Mouse (Mus musculus) erythroid progenitor cell, adult 5-6 weeks (primary cell): Measurements from ENCODE around the gene Sox2. TPM values are rescaled to one million over a fixed set of nuclear protein-coding genes. Genes with fewer than 3 reads are reported as not detected.

Experiments
- ATAC-seq: replicated peaks from 2 replicates; pipeline ENCODE4 v1.8.0; 2016; ENCODE audit warnings: moderate number of reproducible peaks, mild to moderate bottlenecking, moderate TSS enrichment, inconsistent platforms; ENCODE audit not compliant: poor library complexity, low FRiP score, severe bottlenecking
- total RNA-seq, 2 experiments: library from RNA; stranded (forward) in 1 of 2; stranded (reverse) in 1 of 2; fragments of 150-400 nt in 1 of 2; fragments of 186-747, 209-891 nt in 1 of 2; gene quantifications; 2 replicates each; pipeline versions ENCODE4 v1.2.3 to v1.2.4; 2015 to 2017; ENCODE audit warnings: low replicate concordance in 2 of 2

Sox2 gene
- total RNA-seq (2015; ENCODE audit: low replicate concordance) (not detected in 2 replicates), total RNA-seq (2017; ENCODE audit: low replicate concordance) (not detected in 2 replicates)

- no peak for ATAC-seq
Measured at GRCm38 (mm10) chr3:34649726-34650620, at the start of gene Sox2. Gene Sox2, plus strand, starts transcription at chr3:34650405.

- ATAC-seq = no peak
Measured at GRCm38 (mm10) chr3:34601116-34601515, 49.1 kb upstream of the Sox2 start.

DNA sequence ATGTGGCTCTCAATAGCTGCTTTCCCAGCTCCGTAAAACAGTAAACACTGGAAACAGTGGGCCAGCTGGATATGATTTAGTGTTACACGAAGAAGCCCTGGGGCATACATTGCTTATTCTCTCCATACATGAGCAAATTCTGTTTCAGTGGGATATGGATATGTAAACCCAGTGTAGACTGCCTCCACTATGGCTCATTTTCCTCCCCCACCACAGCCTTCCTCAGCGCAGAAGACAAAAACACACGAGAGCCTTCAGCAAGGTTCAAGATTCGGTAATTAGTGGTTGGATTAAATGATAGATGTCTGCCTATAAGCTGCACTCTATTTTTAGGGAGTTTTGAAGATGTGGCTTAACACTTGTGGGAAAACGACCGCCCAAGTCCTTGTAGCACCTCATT is 36.1 kb upstream of the Sox2 start:
- no peak for ATAC-seq

GRCm38 (mm10) chr3:34615526-34615925 is 34.7 kb upstream of the Sox2 start:
- ATAC-seq = no peak

GRCm38 (mm10) chr3:34618934-34619333 is 31.3 kb upstream of the Sox2 start:
- ATAC-seq = no peak

GRCm38 (mm10) chr3:34620121-34620520 is 30.1 kb upstream of the Sox2 start:
- ATAC-seq = no peak

GRCm38 (mm10) chr3:34624721-34625270 is 25.4 kb upstream of the Sox2 start:
- ATAC-seq = no peak

DNA sequence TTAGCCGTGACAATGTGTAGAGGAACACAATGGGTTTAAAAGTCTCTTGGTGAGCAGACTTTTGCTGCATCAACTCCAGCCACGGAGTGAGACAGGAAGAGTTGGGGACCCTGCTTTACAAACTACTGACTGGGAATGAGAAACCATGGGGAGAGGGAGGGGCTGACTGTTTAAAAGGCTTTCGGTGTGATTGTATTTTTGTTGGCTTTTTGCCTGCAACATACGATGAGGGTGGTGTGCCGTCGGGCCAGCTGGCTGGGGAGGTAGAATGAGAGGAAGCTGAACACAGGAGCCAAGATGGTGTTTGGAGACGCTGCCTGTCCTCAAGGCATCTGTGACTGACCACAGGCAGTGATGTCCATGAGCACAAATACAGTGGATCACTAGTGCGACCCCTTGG is 23.7 kb upstream of the Sox2 start:
- ATAC-seq = no peak

GRCm38 (mm10) chr3:34630031-34630430 is 20.2 kb upstream of the Sox2 start:
- ATAC-seq = no peak

- ATAC-seq = no peak
Measured at GRCm38 (mm10) chr3:34630736-34631135, 19.5 kb upstream of the Sox2 start.

DNA sequence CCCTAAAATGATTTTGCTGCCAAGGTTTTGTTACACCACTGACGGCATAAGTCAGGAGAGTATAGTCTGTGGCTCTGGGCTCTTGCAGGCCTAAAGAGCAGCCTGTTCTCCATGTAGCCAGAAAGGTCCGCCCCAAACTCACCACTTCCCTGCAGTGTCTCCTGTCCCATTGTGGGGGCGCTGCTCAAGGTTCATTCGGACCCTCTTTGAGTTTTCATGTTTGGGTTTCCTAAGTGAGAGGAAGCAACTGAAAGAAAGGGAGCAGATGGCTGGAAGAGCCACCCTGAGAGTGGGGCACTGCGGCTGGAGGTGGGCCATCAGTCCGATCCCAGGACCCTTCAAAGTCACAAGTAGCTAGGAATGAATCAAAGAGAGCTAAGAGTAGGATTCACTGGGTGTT is 13.2 kb upstream of the Sox2 start:
- ATAC-seq = no peak

DNA sequence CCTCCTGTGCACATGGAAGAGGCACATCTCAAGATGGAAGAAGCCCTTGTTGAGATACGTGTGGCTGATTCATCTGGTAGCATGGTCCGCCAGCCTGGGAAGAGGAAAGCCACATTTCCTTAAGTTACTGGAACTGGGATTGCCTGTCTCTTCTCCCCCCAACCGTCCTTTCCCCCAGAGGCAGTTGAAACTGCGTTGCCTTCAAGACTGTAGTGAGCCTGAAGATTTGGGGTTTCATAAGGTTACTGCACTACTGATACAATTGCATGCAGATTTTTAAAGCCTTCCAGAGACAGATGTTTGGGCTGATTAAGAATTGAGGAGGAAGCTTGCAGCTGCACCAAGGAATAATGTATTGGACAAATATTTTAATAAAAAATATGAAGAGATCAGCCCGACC is 12.7 kb upstream of the Sox2 start:
- ATAC-seq = no peak

DNA sequence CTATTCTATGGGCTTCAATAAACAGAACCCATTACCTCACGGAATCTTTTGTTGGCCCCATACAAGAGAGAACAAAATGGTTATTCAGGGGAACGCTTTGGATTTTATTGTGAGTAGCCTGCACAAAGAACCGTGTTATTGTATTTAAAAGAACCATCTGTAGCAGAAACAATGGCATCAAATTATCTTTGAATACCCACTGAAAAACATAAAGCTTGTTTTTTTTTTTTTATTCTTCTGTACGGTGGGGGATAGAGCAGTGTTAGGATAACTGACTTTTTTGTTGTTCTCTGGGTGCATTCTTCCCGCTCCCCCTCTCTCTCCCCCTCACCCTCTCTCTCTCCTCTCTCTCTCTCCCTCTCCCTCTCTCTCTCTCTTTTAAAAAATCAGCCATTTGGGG is 12.3 kb upstream of the Sox2 start:
- no peak for ATAC-seq

- ATAC-seq = no peak
Measured at GRCm38 (mm10) chr3:34638344-34638743, 11.9 kb upstream of the Sox2 start.

DNA sequence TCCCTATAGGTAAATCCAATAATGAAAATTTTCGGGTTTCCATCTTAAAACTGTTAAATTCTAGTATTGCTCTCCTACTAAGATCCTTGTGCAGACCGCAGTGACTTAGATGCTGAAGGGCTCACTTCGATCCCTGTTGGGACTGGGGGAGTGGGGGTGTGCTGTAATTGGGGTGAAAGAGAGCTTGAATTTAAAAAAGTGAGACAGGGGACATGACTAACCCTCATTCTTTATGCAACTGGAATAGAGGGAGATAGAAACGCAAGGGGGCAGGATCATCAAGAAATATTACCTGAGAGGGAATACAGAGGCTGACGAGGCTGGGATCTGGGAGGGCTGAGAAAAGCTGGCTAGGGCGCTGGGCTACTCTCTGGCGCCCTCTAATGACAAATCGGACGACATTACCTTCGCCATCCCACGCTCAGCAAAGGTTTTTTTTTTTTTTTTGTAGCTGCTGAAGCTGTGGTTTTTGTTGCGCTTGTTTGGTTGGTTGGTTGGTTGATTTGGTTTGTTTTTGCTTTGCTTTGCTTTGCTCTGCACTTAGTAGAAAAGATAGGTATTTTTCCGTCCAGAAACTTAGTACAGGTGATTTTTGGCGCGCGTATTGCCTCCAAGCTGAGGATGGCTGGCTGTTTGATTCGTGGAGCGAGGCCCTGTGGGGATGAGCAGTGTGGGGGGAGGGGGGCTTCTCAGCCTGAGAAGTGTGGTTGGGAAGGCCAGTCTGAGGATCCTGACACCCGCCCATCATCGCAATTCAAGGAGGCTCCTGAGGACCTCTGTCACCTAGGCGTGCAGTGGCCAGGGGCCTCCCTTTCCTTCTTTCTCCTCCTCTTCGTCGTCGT is 11.0 kb upstream of the Sox2 start:
- ATAC-seq = no peak

DNA sequence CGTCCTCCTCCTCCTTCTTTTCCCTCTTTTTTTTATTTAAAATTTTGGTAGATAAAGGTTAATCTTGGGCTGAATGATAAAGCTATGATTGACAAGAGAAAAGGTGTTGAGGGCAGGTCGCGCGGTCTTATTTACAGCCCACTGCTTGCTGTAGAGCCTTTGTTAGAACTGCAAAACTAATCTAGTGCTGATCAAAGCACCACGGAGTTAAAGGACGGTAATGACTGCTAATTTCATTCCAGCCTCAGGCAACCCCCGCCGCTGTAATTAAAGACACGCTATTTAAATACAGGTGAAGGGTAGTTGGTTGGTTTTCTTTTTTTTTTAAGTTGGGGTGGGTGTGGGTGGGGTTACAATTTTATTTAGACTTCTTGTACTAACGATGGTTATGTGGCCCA is 10.3 kb upstream of the Sox2 start:
- no peak for ATAC-seq

DNA sequence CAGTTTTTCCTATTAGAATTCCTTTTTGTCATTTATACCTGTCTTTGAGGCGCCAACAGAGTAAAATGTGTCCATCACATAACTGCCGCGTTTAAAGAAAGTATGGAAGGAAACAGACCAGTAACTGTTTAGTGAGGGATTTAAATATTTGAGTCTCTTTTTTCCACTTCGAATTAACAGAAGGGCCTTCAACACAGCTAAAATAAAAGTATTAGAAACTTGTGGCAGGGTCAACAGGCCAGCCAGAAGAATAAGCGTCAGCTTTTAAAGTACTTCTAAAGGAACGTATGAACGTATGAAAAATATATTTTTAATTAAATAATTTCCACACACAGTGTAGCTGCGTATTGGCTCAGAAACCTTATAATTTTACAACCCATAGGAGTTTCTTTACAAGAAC is 9.9 kb upstream of the Sox2 start:
- ATAC-seq = no peak

DNA sequence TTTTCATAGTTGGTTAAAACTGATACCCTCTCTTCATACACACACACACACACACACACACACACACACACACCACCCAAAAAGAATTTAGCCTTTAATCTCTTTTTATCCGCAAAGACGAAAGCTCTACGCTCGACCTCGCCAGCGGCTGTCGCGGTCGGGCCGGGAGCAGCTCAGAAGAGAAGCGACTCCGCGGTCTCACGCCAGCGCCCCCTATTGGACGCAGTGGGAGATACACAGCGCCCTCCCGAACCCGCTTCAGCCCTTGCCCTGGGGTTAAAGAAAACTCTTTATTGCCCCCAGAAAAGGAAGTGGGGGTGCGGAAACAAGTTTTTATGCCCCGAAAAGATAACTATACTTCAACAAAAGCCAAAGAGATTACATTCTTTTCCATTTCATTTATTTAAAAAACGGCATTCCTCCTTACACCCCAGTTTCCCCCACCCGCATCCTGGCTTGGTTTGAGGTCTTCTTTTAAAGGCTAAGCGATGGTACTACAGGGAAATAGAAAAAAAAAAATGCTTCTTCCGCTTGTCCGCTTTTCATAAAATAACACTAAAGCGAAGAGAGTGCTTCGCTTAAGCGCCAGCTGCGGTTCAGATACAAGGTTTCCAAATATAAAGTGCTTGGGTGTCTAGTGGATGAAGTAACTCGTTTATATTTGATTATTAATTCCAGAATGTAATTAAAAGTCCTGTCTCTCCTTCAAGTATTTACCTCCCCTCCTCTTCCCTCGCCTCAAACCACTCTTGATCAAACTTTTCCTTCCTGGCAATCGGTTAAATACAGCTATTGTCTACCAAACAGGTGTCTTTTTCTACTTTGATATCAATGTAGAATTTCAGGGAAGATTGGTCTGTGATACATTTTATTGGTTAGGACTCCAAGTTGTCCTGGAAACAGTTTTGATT is 9.3 kb upstream of the Sox2 start:
- ATAC-seq = no peak

DNA sequence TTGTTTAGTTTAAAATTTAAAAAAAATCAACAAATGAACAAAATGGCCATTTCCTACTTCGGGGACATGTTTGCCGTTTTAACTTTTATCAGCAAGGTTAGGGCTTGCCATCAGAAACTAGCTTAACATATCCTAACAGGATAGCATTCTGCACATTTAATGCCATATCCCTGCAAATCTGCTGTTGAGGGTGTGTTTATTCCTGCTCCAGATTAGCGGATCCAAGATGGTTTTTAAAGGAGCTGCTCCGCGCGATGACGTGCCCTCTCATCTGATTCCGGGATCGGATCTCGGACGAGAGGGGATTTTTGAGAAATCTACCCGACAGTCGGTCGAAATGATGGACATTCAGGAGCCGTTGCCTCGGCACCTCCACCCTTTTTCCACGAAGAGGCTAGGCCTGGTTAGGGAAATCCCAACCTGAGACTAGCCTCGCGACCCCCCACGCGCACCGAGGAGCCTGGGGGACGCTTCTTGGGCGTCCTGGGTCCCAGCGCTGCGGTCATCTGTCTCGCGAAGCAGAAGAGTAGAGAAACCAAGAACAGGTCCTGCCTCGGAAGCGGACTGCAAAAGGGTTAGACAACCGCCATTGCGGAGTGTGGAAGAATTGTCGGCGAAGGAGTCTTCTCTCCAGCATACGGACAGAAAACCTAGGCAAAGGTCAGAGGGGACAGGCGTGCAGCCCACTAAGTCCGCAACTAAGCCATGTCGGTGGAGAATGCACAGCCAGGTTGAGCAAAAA is 8.3 kb upstream of the Sox2 start:
- ATAC-seq = no peak
